Mouse (Mus musculus) neural tube, embryonic 14.5 days (tissue): ENCODE data around the gene Pdcl3. TPM values are rescaled to one million over a fixed set of nuclear protein-coding genes. Genes with fewer than 3 reads are reported as not detected.
A peak's percentile ranks its signal among the peaks of the same experiment; 100 is the strongest.

Experiments used
- ATAC-seq: fragments of 200-750 bp; cut with Nextera tagmentation; 2 replicates; pipeline ENCODE4 v1.8.0; 2017; ENCODE audit warnings: low read depth, mild to moderate bottlenecking, moderate TSS enrichment, moderate library complexity
- H3K27ac ChIP-seq: fragments of 300-500 bp; sonication (generic); 2 replicates; pipeline ENCODE4 v1.5.1; 2014; ENCODE audit warnings: low read depth, mild to moderate bottlenecking, control low read depth, low read length, moderate library complexity, mixed read lengths
- H3K27me3 ChIP-seq: fragments of 300-500 bp; sonication (generic); 2 replicates; pipeline ENCODE4 v1.6.1; 2014; ENCODE audit warnings: low read length; ENCODE audit not compliant: control insufficient read depth, insufficient read depth
- H3K36me3 ChIP-seq: fragments of 300-500 bp; sonication (generic); 2 replicates; pipeline ENCODE4 v1.6.1; 2014; ENCODE audit warnings: low read length, mixed read lengths; ENCODE audit not compliant: control insufficient read depth, insufficient read depth
- H3K4me1 ChIP-seq: fragments of 300-500 bp; sonication (generic); 2 replicates; pipeline ENCODE4 v1.6.1; 2014; ENCODE audit warnings: low read length; ENCODE audit not compliant: control insufficient read depth, insufficient read depth
- H3K4me2 ChIP-seq: fragments of 300-500 bp; sonication (generic); 2 replicates; pipeline ENCODE4 v1.6.1; 2014; ENCODE audit warnings: mild to moderate bottlenecking, low read depth, low read length, control low read depth
- H3K4me3 ChIP-seq: fragments of 300-500 bp; sonication (generic); 2 replicates; pipeline ENCODE4 v1.5.1; 2014; ENCODE audit warnings: low read depth, low read length, control low read depth, mixed read lengths
- H3K9ac ChIP-seq: fragments of 300-500 bp; sonication (generic); replicated peaks from 2 replicates; pipeline ENCODE4 v1.6.1; 2014; ENCODE audit warnings: low read depth, mild to moderate bottlenecking, control low read depth, low read length, mixed read lengths
- H3K9me3 ChIP-seq: fragments of 300-500 bp; sonication (generic); 2 replicates; pipeline ENCODE4 v1.6.1; 2016; ENCODE audit warnings: low read length; ENCODE audit not compliant: control insufficient read depth
- WGBS: fragments of 180-500 bp; shearing (Covaris S2); extraction: QIAGEN DNeasy Blood & Tissue Kit; methylation state at CpG from one replicate; pipeline ENCODE4 v1.1.7; 2014; 5-methylcytosine and 5-hydroxymethylcytosine counted together
- polyA plus RNA-seq: library from polyadenylated mRNA; unstranded; fragments of >200 nt; fragmentation: Nextera tagmentation; extraction: Ambion mirVana; gene quantifications from 2 replicates; pipeline ENCODE4 v1.2.1, GENCODE M21; 2014

The Pdcl3 gene
- polyA plus RNA-seq, 1 experiment from 2014 or later = 167 TPM

GRCm38 (mm10) chr1:39010583-39011021 lies 25.2 kb downstream of the Pdcl3 start:
- H3K27me3 ChIP-seq = no peaks in the 10 kb centered on the region
- H3K36me3 ChIP-seq = no peaks in the 10 kb centered on the region
- H3K9ac ChIP-seq = no peak overlapping the region
- no peak overlapping the region for H3K4me2 ChIP-seq
- no peak overlapping the region for H3K4me3 ChIP-seq
- WGBS = 22% methylated on average over 12 of the region's 12 CpGs
- peak; percentile 76 for ATAC-seq
- H3K27ac ChIP-seq = no peak overlapping the region
- H3K9me3 ChIP-seq = no peaks in the 10 kb centered on the region
- H3K4me1 ChIP-seq = peaks cover 12% of the 10 kb centered on the region

DNA sequence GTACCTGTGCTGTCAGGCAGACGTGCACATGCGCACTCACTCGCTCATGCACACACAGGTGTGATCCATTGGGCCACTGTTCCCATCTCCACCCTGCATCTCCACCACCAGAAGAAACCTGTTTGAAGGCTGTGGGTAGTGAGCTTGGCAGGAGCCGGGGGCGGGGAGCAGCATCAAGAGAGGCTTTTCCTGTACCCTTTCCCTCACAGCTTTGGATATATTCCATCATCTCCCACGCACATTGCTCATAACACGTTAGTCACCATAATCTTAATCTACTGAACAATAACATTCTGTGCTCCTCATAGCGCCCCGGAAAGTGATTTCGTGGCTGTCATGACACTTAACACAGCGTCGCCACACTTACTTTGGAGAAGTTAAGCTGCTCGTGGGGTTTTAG lies 27.2 kb downstream of the Pdcl3 start:
- Histone ChIP-seq H3K9ac (no peak overlapping the region), H3K4me1 (peaks cover 4% of the 10 kb centered on the region), H3K4me2 (no peak overlapping the region), H3K36me3 (no peaks in the 10 kb centered on the region), H3K4me3 (no peak overlapping the region), H3K9me3 (no peaks in the 10 kb centered on the region), H3K27ac (no peak overlapping the region), H3K27me3 (no peaks in the 10 kb centered on the region)
- ATAC-seq = no peak
- WGBS = 92% methylated on average over 13 of the region's 13 CpGs

DNA sequence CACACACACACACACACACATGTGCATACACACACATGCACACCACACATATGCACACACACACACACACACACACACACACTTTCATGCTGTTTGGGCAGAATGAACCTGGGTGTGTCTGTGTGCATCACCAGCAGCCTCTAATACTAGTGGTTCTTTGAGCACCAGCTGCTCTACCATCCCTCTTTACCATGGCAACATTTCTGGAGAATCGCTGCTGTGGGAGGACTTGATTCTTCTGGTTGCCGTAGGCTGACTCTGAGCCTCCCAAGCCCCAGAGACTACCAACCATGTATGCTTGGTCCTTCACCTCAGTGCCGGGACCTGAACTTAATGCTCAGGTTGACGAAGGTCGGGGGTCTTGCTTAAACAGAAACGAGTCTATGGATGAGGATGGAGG lies 28.4 kb downstream of the Pdcl3 start:
- no peak overlapping the region for H3K27ac ChIP-seq
- no peak for ATAC-seq
- H3K4me2 ChIP-seq = no peak overlapping the region
- no peaks in the 10 kb centered on the region for H3K4me1 ChIP-seq
- no peaks in the 10 kb centered on the region for H3K9me3 ChIP-seq
- H3K36me3 ChIP-seq = no peaks in the 10 kb centered on the region
- no peaks in the 10 kb centered on the region for H3K27me3 ChIP-seq
- no peak overlapping the region for H3K4me3 ChIP-seq
- H3K9ac ChIP-seq = no peak overlapping the region
- 87% methylated on average over 6 of the region's 6 CpGs for WGBS

GRCm38 (mm10) chr1:39015529-39015928 lies 30.1 kb downstream of the Pdcl3 start:
- H3K4me1 ChIP-seq = no peaks in the 10 kb centered on the region
- no peaks in the 10 kb centered on the region for H3K36me3 ChIP-seq
- H3K9ac ChIP-seq = no peak overlapping the region
- no peaks in the 10 kb centered on the region for H3K27me3 ChIP-seq
- no peak overlapping the region for H3K4me2 ChIP-seq
- WGBS = 83% methylated on average over 10 of the region's 10 CpGs
- H3K4me3 ChIP-seq = no peak overlapping the region
- no peaks in the 10 kb centered on the region for H3K9me3 ChIP-seq
- H3K27ac ChIP-seq = no peak overlapping the region
- ATAC-seq = peak; percentile 44; the same call in 1 of the 2 replicates

DNA sequence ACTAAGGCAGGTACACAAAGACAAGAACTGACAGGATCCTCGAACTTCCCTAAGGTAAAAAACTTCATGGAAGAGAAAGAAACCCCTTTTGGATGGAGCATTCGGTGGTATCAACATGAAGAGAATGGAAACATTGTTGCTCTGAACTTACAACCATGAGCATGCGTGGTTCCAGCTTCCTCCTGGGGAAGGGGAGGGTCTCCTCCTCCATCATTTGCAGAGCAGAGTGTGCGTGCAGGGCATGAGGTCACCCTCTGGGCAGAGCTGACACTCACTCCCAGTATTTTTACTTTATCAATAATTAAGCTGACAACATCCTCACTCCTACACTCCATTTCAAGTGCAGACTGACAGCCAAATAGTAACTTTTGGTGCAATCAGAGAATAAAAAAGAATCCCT lies 32.5 kb downstream of the Pdcl3 start:
- Histone ChIP-seq H3K4me2 (no peak overlapping the region), H3K9me3 (no peaks in the 10 kb centered on the region), H3K36me3 (no peaks in the 10 kb centered on the region), H3K27me3 (no peaks in the 10 kb centered on the region), H3K4me3 (no peak overlapping the region), H3K9ac (no peak overlapping the region), H3K27ac (no peak overlapping the region), H3K4me1 (no peaks in the 10 kb centered on the region)
- no peak for ATAC-seq
- WGBS = 89% methylated on average over 4 of the region's 4 CpGs

DNA sequence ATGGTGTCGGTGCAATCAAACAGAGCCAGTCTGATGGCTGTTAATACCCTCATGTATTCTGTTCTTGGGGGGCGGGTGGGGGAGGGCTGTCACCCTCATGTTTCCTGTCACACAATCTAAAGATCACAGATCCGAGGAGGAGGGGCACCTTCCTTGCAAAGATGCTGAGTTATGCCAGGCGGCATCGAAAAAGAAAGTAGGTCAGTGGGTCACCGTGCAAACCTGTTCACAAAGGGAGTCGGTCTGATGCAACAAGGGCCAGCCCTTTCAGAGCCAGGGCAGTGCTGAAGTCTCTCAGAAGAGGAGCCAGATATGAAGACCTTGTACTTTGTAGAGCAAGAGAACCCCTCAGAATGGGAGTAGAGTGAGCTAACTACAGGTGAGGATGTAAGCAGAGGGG lies 39.7 kb downstream of the Pdcl3 start:
- Histone ChIP-seq H3K4me2 (no peak overlapping the region), H3K9ac (no peak overlapping the region), H3K27ac (no peak overlapping the region), H3K36me3 (no peaks in the 10 kb centered on the region), H3K27me3 (no peaks in the 10 kb centered on the region), H3K4me1 (no peaks in the 10 kb centered on the region), H3K4me3 (no peak overlapping the region), H3K9me3 (no peaks in the 10 kb centered on the region)
- WGBS = 50% methylated on average over 7 of the region's 7 CpGs
- no peak for ATAC-seq

DNA sequence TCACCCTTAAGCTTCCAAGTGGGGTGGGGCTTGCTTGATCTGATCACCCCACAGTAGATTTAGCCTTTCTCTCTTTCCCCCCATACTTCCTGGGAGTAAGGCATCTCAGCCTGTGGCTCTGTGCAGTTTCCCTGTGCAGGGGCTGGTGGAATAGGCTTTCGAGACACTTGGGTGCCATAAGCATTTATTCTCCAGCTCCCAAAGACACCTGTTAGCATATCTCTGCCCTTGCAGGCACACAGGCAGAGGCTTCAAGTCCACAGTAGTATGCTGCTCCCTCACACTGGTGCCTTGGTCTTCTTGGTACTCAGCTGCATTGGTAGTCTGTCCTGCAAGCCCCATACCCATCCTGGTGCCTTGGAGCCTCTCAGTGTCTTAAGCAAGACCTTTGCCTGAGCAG lies 40.4 kb downstream of the Pdcl3 start:
- WGBS = 84% methylated on average over 1 of the region's 1 CpGs
- no peak for ATAC-seq
- Histone ChIP-seq H3K27ac (no peak overlapping the region), H3K36me3 (no peaks in the 10 kb centered on the region), H3K4me1 (no peaks in the 10 kb centered on the region), H3K4me2 (no peak overlapping the region), H3K4me3 (no peak overlapping the region), H3K27me3 (no peaks in the 10 kb centered on the region), H3K9ac (no peak overlapping the region), H3K9me3 (no peaks in the 10 kb centered on the region)

GRCm38 (mm10) chr1:39029176-39029575 lies 43.8 kb downstream of the Pdcl3 start:
- no peak overlapping the region for H3K9ac ChIP-seq
- no peak overlapping the region for H3K27ac ChIP-seq
- H3K9me3 ChIP-seq = no peaks in the 10 kb centered on the region
- H3K4me1 ChIP-seq = no peaks in the 10 kb centered on the region
- H3K27me3 ChIP-seq = no peaks in the 10 kb centered on the region
- 85% methylated on average over 7 of the region's 7 CpGs for WGBS
- H3K4me3 ChIP-seq = no peak overlapping the region
- H3K4me2 ChIP-seq = no peak overlapping the region
- ATAC-seq = no peak
- H3K36me3 ChIP-seq = no peaks in the 10 kb centered on the region

DNA sequence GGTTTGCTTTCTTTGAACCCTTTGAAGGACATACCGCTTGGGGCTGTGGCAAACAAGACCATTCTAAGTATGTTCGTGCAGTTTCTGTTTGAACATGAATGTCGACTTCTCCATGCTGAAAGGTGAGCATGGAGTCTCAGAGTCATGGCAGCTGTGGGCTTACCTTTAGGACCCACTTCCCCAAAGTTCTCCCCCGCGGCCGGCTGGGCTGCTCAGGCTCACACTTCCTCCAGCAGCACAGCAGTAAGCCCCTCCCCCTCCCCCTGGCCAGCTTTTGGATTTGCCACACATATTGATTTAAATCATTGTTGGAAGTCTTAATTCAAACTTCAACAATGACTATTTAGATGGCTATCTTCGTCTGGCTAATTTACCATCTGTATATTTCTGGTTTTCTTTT lies 44.7 kb downstream of the Pdcl3 start:
- Histone ChIP-seq H3K27me3 (no peaks in the 10 kb centered on the region), H3K4me2 (no peak overlapping the region), H3K4me1 (no peaks in the 10 kb centered on the region), H3K9ac (no peak overlapping the region), H3K9me3 (no peaks in the 10 kb centered on the region), H3K36me3 (no peaks in the 10 kb centered on the region), H3K27ac (no peak overlapping the region), H3K4me3 (no peak overlapping the region)
- ATAC-seq = no peak
- 20% methylated on average over 7 of the region's 7 CpGs for WGBS

DNA sequence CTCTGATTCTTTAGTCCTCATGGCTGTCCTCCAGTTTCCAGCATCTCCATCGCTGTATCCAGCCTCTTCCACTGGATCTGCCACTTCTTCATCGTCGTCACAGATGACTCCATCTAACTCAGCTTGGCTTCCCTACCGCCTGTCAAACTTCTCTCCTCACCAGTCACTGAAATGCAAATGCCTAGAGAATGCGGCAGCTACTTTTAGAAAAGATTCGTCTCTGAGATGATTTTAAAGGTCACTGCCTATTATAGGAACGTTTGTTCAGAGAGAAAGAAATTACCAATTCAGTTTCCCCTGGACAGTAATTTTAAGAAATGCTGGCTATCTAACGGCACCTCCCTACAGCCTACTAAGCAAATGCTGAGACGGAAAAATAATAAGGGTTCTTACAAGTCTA lies 50.4 kb downstream of the Pdcl3 start:
- Histone ChIP-seq H3K4me1 (no peaks in the 10 kb centered on the region), H3K27me3 (no peaks in the 10 kb centered on the region), H3K4me2 (no peak overlapping the region), H3K36me3 (no peaks in the 10 kb centered on the region), H3K9ac (no peak overlapping the region), H3K9me3 (no peaks in the 10 kb centered on the region), H3K27ac (no peak overlapping the region), H3K4me3 (no peak overlapping the region)
- ATAC-seq = no peak
- WGBS = 87% methylated on average over 9 of the region's 9 CpGs
